Mouse (Mus musculus) macrophage (primary cell): ENCODE data around the gene Slc38a4. TPM values are rescaled to one million over a fixed set of nuclear protein-coding genes. Genes with fewer than 3 reads are reported as not detected.

Source experiments
- H3K27ac ChIP-seq: fragments of 350-480 bp; formaldehyde crosslinking; 2 replicates; pipeline ENCODE4 v1.9.0; 2021
- H3K36me3 ChIP-seq: fragments of 350-480 bp; formaldehyde crosslinking; 2 replicates; pipeline ENCODE4 v1.9.0; 2021; ENCODE audit errors: inconsistent target
- H3K4me3 ChIP-seq: fragments of 350-480 bp; formaldehyde crosslinking; 2 replicates; pipeline ENCODE4 v1.9.0; 2021; ENCODE audit errors: inconsistent target
- H3K79me2 ChIP-seq: fragments of 350-480 bp; formaldehyde crosslinking; 2 replicates; pipeline ENCODE4 v1.9.0; 2021; ENCODE audit errors: inconsistent target
- WGBS: methylation state at CpG from one replicate; pipeline ENCODE4 v1.1.7; 2026; ENCODE audit warnings: inconsistent platforms; ENCODE audit not compliant: missing documents; 5-methylcytosine and 5-hydroxymethylcytosine counted together
- polyA plus RNA-seq: library from polyadenylated mRNA; stranded (reverse); fragments of 250-400 nt; gene quantifications from 3 replicates; pipeline ENCODE4 v1.2.4, GENCODE M21; 2018; ENCODE audit warnings: inconsistent platforms

The Slc38a4 gene
- polyA plus RNA-seq, 1 experiment from 2014 or later = not detected

- H3K27ac ChIP-seq = no peak overlapping the region
- H3K4me3 ChIP-seq = no peak overlapping the region
- 97% methylated on average over 12 of the region's 12 CpGs for WGBS
- no peaks in the 10 kb centered on the region for H3K79me2 ChIP-seq
- H3K36me3 ChIP-seq = no peaks in the 10 kb centered on the region
Observed at GRCm38 (mm10) chr15:97015036-97015596, 40.6 kb downstream of the Slc38a4 start.

- H3K4me3 ChIP-seq = no peak overlapping the region
- WGBS = 90% methylated on average over 14 of the region's 14 CpGs
- H3K36me3 ChIP-seq = no peaks in the 10 kb centered on the region
- H3K27ac ChIP-seq = no peak overlapping the region
- no peaks in the 10 kb centered on the region for H3K79me2 ChIP-seq
Observed at GRCm38 (mm10) chr15:97011599-97012372, 44.0 kb downstream of the Slc38a4 start.

- no peak overlapping the region for H3K4me3 ChIP-seq
- no peaks in the 10 kb centered on the region for H3K36me3 ChIP-seq
- 98% methylated on average over 3 of the region's 3 CpGs for WGBS
- no peak overlapping the region for H3K27ac ChIP-seq
- no peaks in the 10 kb centered on the region for H3K79me2 ChIP-seq
Observed at GRCm38 (mm10) chr15:97009271-97009670, 46.5 kb downstream of the Slc38a4 start.

DNA sequence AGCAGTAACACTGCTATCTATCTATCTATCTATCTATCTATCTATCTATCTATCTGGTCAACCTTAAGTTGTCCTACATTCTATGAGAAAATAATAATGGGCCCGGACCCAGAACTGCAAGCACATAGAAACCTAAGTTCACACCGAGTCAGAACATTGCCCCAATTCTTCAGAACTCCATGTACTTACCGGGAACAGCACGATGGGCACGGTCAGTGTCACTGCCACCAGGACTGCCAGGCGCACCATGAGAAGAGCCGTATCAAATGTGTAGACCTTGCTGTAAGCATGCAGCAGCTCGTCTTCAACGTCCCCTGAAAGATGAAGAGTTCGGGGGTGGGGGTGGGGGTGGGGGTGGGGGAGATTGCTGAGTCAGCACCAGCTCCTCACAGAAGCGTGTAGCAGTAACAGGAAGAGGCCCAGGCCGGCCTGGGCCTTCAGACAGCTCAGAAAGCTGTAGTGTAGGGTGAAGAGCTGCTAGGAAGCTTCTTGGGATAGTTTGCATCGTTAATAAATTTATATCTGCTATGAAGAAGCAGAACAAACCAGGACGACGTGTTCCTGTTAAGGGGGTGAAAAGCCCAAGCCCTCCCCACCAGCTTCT, 50.0 kb downstream of the Slc38a4 start:
- Histone ChIP-seq H3K79me2 (no peaks in the 10 kb centered on the region), H3K27ac (no peak overlapping the region), H3K4me3 (no peak overlapping the region), H3K36me3 (no peaks in the 10 kb centered on the region)
- WGBS = 38% methylated on average over 11 of the region's 15 CpGs

GRCm38 (mm10) chr15:97004525-97004867, 51.3 kb downstream of the Slc38a4 start:
- H3K4me3 ChIP-seq = no peak overlapping the region
- 94% methylated on average over 7 of the region's 7 CpGs for WGBS

DNA sequence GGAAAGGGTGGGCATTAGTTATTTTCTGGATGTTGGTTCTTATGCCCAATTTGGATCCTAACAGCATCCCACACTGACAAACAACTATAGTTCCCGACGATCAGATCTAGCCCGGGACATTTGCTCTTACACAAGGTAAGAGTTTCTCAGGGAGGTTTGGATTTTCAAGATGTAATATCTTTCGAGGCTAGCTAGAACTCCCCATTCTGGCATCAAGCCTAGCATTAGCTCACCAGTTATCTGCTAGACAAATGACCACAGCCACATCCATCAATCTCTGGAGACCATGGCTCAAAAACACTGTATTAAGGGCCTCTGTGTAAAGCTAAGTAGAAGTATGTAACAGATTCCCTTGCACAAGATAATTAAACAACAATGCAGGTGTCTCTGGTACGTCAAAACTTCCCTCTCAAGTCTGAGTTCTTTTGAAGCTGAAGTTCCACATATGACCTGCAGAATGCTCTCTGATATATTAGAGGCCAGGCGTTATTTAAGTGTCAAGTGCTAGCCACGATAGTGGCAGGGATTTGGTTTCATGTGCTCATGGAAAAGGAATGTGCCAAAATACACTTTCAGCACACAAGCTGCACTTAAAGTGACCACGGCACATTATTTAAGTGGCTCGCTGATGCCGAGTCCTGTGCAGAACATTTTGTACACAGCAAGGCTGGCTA, 51.8 kb downstream of the Slc38a4 start:
- H3K79me2 ChIP-seq = no peaks in the 10 kb centered on the region
- WGBS = 79% methylated on average over 10 of the region's 10 CpGs
- no peak overlapping the region for H3K27ac ChIP-seq
- no peaks in the 10 kb centered on the region for H3K36me3 ChIP-seq
- no peak overlapping the region for H3K4me3 ChIP-seq

More at GRCm38 (mm10) chr15:97004525-97004867, 51.3 kb downstream of the Slc38a4 start:
- Histone ChIP-seq H3K36me3 (no peaks in the 10 kb centered on the region), H3K79me2 (no peaks in the 10 kb centered on the region), H3K27ac (no peak overlapping the region)

DNA sequence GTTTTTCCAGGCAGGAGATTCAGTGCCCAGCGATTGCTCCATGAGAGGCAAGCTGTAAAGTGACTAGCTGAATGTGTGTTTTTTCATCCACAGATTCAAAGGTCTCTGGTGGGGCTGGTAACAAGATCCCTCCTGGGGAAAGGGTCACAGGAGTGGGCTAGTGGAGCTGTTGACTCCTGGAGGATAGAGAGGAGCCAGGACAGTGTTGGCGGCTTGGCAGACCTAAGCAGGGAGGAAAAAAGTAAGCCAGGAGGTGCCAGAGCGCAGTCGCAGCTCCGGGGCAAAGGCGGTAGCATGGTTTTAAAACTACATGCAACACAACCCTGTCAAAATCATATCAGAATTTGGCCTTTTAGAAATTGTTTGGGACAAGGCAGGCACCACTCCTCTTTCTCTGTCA, 52.6 kb downstream of the Slc38a4 start:
- WGBS = 85% methylated on average over 5 of the region's 6 CpGs
- Histone ChIP-seq H3K27ac (no peak overlapping the region), H3K4me3 (no peak overlapping the region), H3K79me2 (no peaks in the 10 kb centered on the region), H3K36me3 (no peaks in the 10 kb centered on the region)

DNA sequence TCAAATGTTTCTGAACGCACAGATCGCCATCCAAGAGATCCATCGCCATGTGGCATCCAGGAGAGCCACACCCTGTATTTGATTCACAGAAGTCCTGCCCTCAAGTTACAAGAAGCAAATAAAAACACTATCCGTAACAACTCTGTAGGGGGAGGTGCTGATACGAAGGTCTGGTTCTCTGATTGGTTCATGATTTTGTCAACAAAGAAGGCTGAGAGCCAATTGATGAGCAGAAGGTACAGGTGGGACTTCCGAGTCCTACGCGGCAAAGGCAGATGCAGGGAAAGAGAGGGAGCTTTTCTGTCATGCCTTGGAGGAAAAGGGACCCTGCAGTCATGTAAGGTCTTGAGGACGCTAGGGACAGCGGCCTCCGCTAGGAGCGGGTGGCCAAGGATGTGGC, 53.0 kb downstream of the Slc38a4 start:
- Histone ChIP-seq H3K27ac (no peak overlapping the region), H3K79me2 (no peaks in the 10 kb centered on the region), H3K36me3 (no peaks in the 10 kb centered on the region), H3K4me3 (no peak overlapping the region)
- 86% methylated on average over 11 of the region's 12 CpGs for WGBS

DNA sequence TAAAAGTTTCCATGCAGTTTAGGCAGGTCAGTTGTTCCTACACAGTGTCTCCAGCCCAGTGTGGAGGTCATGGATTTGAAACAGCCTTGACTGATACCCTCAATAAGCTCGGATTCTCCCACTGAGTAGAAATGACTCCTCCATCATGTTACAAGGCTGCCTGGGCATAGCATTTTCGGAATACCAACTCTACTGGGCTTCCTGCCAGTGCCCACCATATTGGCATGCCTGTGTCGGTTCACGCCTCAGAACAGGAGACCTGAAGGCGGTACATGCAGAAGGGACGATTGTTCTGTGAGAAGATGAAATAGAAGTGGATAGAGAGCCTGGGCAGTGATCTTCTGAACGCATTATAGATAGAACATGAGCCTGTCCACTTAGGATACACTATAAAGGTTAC, 53.9 kb downstream of the Slc38a4 start:
- Histone ChIP-seq H3K27ac (no peak overlapping the region), H3K79me2 (no peaks in the 10 kb centered on the region), H3K4me3 (no peak overlapping the region), H3K36me3 (no peaks in the 10 kb centered on the region)
- 94% methylated on average over 7 of the region's 7 CpGs for WGBS

- no peak overlapping the region for H3K4me3 ChIP-seq
- no peak overlapping the region for H3K27ac ChIP-seq
- H3K36me3 ChIP-seq = no peaks in the 10 kb centered on the region
- 88% methylated on average over 12 of the region's 12 CpGs for WGBS
- no peaks in the 10 kb centered on the region for H3K79me2 ChIP-seq
Observed at GRCm38 (mm10) chr15:97001416-97001815, 54.3 kb downstream of the Slc38a4 start.

GRCm38 (mm10) chr15:97000319-97001251, 55.2 kb downstream of the Slc38a4 start:
- H3K27ac ChIP-seq = no peak overlapping the region
- H3K36me3 ChIP-seq = no peaks in the 10 kb centered on the region

DNA sequence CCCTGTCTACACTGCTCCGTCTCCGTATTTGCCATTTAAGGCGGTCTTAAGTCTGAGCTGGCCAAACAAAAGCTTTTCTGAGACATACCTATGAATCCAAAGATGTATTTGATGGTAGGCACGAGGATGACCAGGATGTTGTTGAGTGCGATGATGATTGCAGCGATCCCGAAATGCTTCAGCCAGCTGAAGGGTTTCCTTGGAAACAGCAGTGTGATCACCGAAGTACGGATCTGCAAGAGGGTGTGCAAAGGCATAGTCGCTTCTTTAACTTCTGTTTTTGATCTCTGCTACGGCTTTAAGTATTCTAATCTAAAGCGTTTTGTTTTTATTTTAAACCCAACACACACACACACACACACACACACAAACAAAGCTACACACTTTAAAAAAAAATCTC, 56.4 kb downstream of the Slc38a4 start:
- 91% methylated on average over 12 of the region's 12 CpGs for WGBS
- Histone ChIP-seq H3K4me3 (no peak overlapping the region), H3K79me2 (no peaks in the 10 kb centered on the region), H3K36me3 (no peaks in the 10 kb centered on the region), H3K27ac (no peak overlapping the region)

More at GRCm38 (mm10) chr15:97000319-97001251, 55.2 kb downstream of the Slc38a4 start:
- no peaks in the 10 kb centered on the region for H3K79me2 ChIP-seq
- 75% methylated on average over 16 of the region's 17 CpGs for WGBS
- no peak overlapping the region for H3K4me3 ChIP-seq

GRCm38 (mm10) chr15:96985618-96986017, 70.1 kb downstream of the Slc38a4 start:
- H3K79me2 ChIP-seq = no peaks in the 10 kb centered on the region
- H3K4me3 ChIP-seq = no peak overlapping the region
- no peaks in the 10 kb centered on the region for H3K36me3 ChIP-seq
- 75% methylated on average over 8 of the region's 8 CpGs for WGBS
- no peak overlapping the region for H3K27ac ChIP-seq
